Mouse (Mus musculus): ENCODE data around the gene Nfs1. TPM values are rescaled to one million over a fixed set of nuclear protein-coding genes. Genes with fewer than 3 reads are reported as not detected.
A peak's percentile ranks its signal among the peaks of the same experiment; 100 is the strongest.

The Nfs1 gene
- total RNA-seq (2015; ENCODE audit: low replicate concordance) (56.6 and 86.8 TPM in 2 replicates), total RNA-seq (2017; ENCODE audit: low replicate concordance) (20.4 and 21.9 TPM in 2 replicates)

- ATAC-seq (replicated peaks; ENCODE audit: low FRiP score, poor library complexity, severe bottlenecking), result peak; percentile 95
Measured at GRCm38 (mm10) chr2:156143953-156144724, at the start of gene Nfs1, which contains the start of gene Romo1. Nfs1 (minus strand) TSS chr2:156144186. Romo1 (plus strand) TSS chr2:156144039.

DNA sequence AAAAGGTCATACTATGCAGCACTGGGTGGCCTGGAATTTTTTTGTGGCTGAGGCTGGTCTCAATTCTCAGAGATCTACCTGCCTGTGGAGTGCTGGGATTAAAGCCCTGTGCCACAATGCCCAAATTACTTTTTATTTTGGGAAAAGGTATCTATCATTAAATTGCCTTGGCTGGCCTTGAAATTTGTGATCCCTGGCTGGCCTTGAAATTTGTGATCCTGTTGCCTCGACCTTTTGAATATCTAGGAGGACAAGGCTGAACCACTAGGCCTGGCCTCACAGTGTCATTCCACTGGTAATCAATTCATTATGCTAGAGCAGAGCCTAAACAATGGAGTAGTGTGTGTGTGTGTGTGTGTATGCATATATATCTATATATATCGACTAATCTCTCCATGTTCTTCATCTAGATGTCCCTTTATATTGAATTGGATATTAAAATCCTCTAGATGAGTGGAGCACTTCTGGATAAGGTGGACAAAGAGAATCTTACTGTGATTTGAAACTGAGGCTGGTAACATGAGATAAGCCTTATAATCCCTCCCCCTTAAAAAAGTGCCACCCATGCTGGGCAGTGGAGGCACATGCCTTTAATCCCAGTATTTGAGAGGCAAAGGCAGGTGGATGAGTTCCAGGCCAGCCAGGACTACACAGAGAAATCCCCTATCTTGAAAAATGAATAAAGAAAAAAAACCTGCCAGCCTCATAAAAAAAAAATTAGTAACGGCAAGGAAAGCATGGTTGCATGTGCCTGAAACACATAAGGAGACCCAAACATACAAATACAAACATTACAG is 49.3 kb upstream of the Nfs1 start:
- no peak for ATAC-seq (replicated peaks; ENCODE audit: low FRiP score, poor library complexity, severe bottlenecking)

- no peak for ATAC-seq (replicated peaks; ENCODE audit: low FRiP score, poor library complexity, severe bottlenecking)
Measured at GRCm38 (mm10) chr2:156192068-156192467, 48.1 kb upstream of the Nfs1 start.

- no peak for ATAC-seq (replicated peaks; ENCODE audit: low FRiP score, poor library complexity, severe bottlenecking)
Measured at GRCm38 (mm10) chr2:156191540-156191939, 47.6 kb upstream of the Nfs1 start.

DNA sequence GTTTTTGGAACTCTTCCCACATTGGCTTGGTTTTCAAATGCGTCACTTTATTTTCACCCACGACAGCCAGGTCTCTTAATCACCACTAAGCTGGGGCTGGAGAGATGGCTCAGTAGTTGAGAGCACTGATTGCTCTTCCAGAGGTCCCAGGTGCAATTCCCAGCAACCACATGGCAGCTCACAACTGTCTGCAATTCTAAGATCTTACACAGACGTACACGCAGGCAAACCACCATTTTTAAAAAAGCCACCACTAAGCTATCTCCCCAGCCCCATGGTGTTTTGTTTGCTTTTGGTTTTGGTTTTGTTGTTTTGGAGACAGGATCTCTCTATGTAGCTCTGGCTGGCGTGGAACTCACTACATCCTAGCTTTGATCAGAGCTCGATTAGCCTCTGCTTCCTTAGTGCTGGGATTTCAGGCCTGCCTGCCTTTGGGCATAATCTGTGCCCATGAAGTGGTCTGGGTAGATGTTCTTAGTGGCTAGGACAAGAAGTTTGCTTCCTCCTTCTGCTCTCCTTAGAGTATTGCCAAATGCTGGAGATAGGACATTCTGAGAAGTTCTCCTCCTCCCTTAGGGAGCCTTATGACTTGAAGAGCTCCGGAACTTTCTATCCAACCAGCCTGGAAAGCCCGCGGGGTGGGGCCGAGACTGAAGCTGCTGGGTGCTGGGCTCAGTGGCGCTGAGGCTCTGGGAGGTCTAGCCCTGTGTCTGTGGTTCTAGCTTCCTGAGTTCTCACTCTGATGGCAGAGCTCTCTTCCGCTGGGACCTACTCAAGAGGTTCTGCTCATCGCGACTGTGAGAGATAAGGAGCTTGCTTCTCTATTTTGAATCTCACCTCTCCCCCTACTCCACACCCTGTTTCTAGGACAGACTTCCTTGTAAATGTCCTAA is 46.3 kb upstream of the Nfs1 start:
- peak; percentile 66 for ATAC-seq (replicated peaks; ENCODE audit: low FRiP score, poor library complexity, severe bottlenecking)

GRCm38 (mm10) chr2:156189241-156189640 is 45.3 kb upstream of the Nfs1 start:
- 0 out of 2 replicates have a peak, but pooled peaks have one; percentile 17 for ATAC-seq (replicated peaks; ENCODE audit: low FRiP score, poor library complexity, severe bottlenecking)

GRCm38 (mm10) chr2:156181592-156181991 is 37.6 kb upstream of the Nfs1 start:
- no peak for ATAC-seq (replicated peaks; ENCODE audit: low FRiP score, poor library complexity, severe bottlenecking)

- ATAC-seq (replicated peaks; ENCODE audit: low FRiP score, poor library complexity, severe bottlenecking), result no peak
Measured at GRCm38 (mm10) chr2:156180824-156181590, 37.0 kb upstream of the Nfs1 start.

GRCm38 (mm10) chr2:156180094-156180821 is 36.3 kb upstream of the Nfs1 start, which contains the start of gene Rbm39:
Rbm39 (minus strand) TSS chr2:156180238.
- peak; percentile 90 for ATAC-seq (replicated peaks; ENCODE audit: low FRiP score, poor library complexity, severe bottlenecking)

DNA sequence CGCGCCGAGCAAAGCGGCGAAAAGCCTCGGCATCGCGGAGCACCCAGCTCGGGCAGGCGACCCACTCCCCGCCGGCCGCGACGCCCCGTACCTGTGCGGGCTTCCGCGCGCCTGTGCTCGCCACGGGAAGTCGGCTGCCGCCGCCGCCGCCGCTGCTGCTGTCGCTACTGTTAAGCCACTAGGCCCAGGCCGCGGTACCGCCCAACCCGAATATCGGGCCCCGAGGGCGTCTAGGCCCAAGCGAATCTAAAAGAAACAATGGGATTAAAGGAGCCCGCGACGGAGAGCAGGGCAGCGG is 35.8 kb upstream of the Nfs1 start:
- ATAC-seq (replicated peaks; ENCODE audit: low FRiP score, poor library complexity, severe bottlenecking), result peak; percentile 39

GRCm38 (mm10) chr2:156179046-156179795 is 35.2 kb upstream of the Nfs1 start:
- ATAC-seq (replicated peaks; ENCODE audit: low FRiP score, poor library complexity, severe bottlenecking), result peak; percentile 75

DNA sequence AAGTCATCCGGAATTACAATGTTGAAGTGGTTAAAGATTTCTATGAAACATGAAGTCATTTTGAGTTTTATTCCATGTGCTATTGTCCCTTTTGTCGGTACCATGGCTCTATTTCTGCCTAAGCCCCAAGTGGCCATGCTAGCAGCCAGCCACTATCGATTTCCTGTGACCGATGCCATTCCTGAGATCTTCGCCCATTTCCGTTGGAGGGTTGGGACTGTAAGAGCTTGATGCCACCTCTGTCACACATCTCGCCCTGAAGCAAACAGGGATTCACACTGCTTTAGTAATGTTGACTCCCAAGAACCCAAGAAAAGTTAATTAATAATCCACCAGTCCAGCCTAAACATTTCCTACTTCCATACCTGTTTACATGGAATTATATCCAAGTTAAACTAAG is 33.7 kb upstream of the Nfs1 start:
- no peak for ATAC-seq (replicated peaks; ENCODE audit: low FRiP score, poor library complexity, severe bottlenecking)

DNA sequence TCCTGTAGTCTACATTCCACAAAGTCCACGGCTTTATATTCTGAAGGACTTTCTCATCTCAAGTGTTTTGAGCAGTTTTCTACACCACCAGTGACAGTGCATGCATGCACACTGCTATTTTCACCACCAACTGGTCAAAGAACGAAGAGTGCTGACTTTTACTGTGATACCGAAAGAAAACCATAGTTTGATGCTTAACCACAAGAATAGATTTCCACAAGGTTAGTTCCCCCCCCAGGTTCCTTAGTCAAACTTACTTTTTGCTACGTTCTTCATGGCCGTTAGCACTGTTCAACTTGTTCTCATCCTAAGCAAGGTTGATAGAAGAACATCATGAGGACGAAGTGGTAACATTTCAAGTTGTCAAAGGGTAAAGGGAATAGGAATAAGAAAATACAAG is 33.1 kb upstream of the Nfs1 start:
- ATAC-seq (replicated peaks; ENCODE audit: low FRiP score, poor library complexity, severe bottlenecking), result no peak

- ATAC-seq (replicated peaks; ENCODE audit: low FRiP score, poor library complexity, severe bottlenecking), result no peak
Measured at GRCm38 (mm10) chr2:156166557-156166956, 22.6 kb upstream of the Nfs1 start.

- ATAC-seq (replicated peaks; ENCODE audit: low FRiP score, poor library complexity, severe bottlenecking), result no peak
Measured at GRCm38 (mm10) chr2:156165478-156165877, 21.5 kb upstream of the Nfs1 start.

DNA sequence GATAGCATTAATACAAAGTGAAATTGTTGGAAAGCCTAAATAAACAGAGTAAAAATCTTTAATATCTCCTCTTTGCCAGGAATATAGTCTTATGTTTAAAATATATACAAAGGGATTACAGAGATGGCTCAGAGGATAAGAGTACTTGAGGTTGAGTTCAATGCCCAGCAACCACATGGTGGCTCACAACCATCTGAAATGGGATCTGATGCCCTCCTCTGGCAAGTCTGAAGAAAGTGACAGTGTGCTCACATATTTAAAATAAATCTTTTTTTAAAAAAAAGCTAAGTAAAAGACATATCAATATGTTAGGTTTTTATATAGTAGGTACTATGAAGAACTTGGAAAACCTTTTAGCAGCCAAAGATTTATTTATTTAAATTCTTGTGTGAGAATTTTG is 7.6 kb upstream of the Nfs1 start:
- ATAC-seq (replicated peaks; ENCODE audit: low FRiP score, poor library complexity, severe bottlenecking), result no peak

GRCm38 (mm10) chr2:156147316-156147915 is 3.4 kb upstream of the Nfs1 start:
- ATAC-seq (replicated peaks; ENCODE audit: low FRiP score, poor library complexity, severe bottlenecking), result no peak
